Mouse (Mus musculus) cerebellum, adult 18-20 months (tissue): Measurements from ENCODE around the gene Ldlr.

Experiments used
- DNase-seq, 2 experiments: peaks; one replicate each; pipeline ENCODE4 v3.0.0; 2021

The Ldlr gene

DNA sequence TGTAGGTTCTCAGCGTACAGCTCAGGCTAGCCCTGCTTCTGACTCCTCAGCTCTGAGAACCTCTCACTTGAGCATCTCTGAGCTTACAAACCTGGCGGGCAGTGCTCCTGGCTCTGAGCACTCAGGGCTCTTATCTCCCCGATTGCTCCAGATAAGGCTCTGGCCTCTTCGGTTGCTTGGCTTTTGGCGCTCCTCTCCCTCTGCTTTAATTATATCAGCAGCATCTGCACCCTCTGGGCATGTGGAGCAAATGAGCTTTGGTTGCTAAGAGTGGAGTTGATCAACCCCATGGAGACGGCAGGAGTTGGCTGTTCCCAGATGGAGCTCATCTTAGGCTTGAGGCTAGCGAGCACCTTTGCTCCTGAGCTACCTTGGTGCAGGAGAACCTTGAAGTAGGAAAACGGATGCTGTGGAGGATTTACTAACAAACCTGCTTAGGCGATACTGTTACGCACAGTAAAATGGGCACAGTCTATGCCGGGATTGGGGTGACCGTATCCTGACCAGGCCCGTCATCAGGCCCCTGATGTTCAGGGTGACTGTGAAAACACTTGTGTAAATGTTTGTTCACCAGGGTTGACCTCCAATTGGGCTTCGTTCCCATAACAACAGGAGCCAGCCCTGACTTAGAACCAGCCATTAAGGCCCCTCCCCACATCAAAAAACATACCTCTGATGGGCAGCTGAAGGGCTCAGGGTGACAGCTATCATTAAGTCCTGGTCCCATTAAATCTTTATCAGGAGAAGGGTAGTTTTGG, 3.1 kb downstream of the Ldlr start:
- no peak for DNase-seq

GRCm38 (mm10) chr9:21728261-21728832, 5.1 kb downstream of the Ldlr start:
- DNase-seq = no peak

DNA sequence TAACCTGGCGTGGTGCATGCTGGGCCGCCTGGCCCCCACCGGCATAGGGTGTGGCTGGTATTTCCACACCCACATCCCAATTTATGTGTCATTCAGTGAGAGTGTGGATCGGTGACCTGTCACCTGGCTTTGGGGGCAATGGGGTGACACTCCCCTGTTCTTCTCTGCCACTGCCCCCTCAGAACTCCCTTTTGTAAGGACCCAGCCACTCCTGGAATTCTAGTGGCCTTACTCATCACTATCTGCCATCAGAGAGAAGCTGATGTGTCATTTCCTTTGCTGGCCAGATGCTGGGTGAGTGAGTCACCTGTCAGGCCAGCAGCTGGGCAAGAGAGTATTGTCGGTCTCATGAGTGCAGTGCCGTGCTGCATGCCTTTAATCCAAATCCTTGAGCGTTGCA, 6.0 kb downstream of the Ldlr start:
- DNase-seq = no peak

- DNase-seq = no peak
Measured at GRCm38 (mm10) chr9:21732288-21732687, 9.0 kb downstream of the Ldlr start.

GRCm38 (mm10) chr9:21733446-21733845, 10.2 kb downstream of the Ldlr start:
- no peak for DNase-seq

DNA sequence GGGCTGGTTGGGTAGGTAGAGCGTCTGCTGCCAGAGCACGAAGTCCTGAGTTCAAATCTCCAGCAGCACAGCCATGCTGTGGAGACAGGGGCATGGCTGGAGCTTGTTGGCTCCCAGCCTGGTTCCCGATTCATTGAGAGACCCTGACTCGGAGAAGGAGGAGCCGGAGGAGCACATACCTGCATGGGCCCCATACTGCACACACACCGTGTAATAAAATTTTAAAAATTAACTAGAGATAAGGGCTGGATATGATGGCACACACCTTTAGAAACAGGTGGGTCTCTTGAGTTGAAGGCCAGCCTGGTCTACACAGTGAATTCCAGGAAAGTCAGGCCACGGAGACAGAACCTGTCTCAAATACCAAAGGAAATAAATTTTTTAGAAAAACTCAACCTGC, 10.7 kb downstream of the Ldlr start:
- no peak for DNase-seq

DNA sequence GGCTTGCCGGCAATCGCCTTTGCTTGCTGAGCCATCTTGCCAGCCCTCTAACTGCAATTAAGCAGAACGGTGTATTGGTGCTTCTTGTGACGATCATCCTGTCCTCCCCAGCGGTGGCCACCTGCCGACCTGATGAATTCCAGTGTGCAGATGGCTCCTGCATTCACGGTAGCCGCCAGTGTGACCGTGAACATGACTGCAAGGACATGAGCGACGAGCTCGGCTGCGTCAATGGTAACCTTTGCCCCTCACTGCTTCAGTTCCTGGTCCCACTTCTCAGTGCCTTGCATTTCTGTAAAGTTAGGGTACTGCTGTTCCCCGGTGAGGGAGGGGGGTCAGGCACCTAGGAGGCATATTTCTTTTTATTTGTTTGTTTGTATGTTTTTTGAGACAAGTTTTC, 11.8 kb downstream of the Ldlr start:
- no peak for DNase-seq

DNA sequence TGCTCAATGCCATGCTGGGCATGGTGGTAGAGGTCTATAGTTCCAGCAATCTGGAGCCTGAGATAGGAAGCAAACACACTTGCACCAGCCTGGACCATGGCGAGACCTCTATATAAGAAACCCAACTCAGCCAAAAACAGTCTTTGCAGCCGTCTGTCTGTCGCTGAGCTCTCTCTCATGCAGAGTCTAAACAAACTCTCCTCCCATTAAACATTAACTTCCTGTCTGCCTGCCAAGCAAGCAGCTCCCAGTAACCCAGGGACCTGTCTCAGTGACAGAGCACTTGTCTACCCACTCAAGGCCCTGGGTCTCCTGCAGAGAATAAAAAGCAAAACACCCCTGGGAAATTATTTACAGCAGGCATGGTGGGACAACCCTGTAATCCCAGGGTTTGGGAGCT, 13.3 kb downstream of the Ldlr start:
- no peak for DNase-seq

- DNase-seq = no peak
Measured at GRCm38 (mm10) chr9:21737188-21737587, 13.9 kb downstream of the Ldlr start.

DNA sequence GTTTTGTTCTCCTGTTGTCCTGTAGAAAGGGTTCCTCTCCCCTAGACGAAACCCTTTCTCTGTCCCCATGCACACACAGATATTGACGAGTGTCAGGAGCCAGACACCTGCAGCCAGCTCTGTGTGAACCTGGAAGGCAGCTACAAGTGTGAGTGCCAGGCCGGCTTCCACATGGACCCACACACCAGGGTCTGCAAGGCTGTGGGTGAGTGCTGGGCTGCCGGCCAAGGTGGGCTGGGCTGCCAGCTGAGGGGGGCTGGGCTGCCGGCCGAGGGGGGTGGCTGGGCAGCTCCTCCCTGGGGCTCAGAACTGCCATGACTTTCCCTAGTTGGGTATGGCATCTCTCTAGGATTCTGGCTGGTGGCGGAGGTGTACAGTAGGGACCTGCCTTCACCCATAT, 15.5 kb downstream of the Ldlr start:
- DNase-seq = no peak

- DNase-seq = no peak
Measured at GRCm38 (mm10) chr9:21740427-21740826, 17.1 kb downstream of the Ldlr start.

- no peak for DNase-seq
Measured at GRCm38 (mm10) chr9:21741514-21741913, 18.2 kb downstream of the Ldlr start.

- DNase-seq = peak in 1 of 2 experiments; percentile 12
Measured at GRCm38 (mm10) chr9:21747238-21747774, 24.0 kb downstream of the Ldlr start.

DNA sequence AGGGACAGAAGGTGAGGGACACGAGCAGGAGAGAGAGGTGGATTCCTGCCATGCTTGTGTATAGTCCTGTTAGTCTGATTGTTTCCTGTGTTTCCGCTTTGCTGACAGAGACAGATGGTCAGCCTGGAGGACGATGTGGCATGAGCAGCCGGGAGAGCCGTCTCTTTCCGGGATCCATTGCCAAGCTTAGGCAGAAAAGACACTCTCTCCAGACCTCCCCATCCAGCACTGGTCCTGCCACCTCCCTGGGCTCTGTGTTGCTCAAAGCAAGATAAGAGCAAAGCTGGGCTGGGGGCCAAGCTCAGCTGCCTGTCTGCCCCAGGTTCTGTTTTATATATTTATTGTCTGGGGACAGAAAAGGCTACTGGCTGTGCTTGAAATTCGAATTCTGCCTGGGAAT, 24.8 kb downstream of the Ldlr start:
- DNase-seq = peak; percentile 92 to 97

DNA sequence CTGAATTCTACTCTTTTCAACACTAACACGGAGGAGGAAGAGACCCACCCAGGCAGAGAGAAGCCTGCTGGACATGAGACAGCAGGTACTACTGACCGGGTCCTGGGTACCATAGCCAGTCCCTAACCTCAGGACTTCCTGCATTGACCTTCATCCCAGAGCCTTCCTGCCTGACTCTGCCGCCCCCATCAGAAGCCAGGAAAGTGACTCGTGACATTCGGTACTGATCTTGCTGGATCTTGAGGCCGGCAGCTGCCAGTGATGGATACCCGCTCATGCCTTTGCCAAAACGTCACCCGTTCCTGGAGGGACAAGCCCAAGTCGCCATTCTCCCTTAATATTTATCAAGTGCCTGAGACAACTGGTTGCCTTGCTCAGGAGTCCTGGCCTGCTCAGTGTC, 25.2 kb downstream of the Ldlr start:
- peak; percentile 56 to 61 for DNase-seq

DNA sequence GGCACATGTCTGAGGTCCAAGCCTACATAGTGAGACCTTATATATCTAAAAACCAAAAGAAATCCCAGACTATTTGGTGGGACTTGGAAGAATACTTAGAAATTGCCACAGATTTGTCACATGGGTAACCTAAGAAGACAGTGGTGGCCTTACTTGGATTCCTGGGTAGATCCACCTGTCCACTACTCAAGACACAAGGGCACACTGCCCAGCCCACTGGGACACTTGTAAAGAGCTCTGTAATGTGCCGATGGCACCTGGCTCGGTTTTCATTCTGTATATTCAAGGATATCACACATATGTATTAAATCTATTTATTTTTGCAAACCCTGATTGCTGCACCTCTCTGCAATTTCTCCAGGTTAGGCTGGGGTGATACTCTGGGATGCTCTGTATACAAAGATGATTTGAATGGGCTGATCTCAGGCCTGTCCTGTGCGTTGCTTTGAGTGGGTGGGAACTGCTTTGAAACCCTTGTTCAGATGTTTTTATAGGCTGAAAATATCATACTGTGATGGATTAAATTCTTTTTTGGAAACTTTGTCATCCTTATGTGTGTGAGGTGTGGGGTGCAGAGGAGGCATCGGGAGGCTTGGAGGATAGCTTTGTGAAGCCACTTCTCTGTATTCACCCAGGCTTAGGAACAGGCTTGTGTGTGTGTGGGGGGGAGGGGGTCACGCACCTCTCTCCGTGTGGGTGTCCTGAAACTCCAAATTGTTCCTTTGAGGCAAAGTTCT, 26.3 kb downstream of the Ldlr start:
- DNase-seq = peak in 1 of 2 experiments; percentile 29

- no peak for DNase-seq
Measured at GRCm38 (mm10) chr9:21750370-21750769, 27.1 kb downstream of the Ldlr start.

DNA sequence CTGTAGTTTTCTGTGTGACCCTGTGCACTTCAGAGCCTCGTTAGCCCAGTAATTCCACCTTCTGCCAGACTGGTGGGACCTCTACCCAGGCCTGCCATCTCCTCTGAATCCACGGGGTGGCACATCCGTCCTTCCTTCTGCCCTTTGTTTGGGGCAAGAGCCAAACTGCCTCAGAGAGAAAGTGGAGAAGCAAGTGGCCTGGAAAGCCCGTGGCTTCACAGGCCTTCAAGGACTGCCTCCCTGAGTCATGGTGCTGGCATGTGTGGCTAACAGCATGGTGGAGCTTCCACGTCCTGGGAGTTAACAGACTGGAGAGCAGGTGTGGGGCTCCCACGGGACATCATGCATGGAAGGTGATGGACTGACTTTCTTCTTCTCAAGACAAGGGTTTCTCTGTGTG, 28.1 kb downstream of the Ldlr start:
- peak; percentile 49 to 55 for DNase-seq

DNA sequence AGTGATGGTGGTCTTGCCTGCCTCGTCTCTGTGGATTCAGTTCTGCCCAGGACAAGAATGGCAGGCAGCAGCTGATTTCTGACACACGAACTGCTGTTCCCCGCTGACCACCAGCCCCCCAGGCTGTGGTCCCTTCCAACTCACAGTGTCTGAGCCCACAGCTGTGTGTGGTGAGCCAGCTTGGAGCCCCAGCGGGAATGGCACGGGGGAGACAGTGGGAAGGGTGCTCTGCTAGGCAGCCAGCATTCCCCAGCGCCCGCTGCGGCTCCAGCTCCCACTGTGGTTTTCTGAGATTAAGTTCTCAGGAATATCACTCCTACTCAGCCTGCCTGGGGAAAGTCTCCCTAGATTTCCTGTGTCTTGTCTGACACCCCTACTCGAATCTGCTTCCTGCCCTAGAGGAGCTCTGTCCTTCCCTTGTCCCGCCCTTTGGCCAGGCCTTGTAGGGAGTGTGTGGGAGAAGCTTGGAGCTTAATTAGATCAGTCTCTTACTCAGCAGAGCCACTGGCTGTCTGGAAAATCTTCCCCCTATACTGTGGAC, 29.0 kb downstream of the Ldlr start:
- DNase-seq = peak in 1 of 2 experiments; percentile 19

DNA sequence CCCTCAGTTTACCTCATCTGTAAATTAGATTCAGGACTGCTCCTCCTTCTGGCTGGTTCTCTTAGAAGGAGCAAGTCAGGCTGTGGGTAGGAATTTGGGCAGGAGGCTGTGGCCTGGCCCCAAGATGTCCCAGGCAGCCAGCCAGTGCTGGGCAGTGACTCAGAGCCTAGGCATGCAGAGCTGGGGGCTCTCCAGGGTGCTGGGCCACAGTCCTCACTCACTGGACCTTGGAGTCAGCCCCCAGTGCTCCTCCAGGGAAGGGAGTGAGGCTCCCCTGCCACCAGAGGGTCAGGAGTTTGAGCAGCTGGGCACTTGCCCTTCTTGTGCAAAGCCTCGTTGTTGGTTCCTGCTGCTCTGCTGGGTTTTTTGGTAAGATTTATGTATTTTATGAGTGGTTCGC, 30.7 kb downstream of the Ldlr start:
- peak; percentile 85 for DNase-seq

- DNase-seq = no peak
Measured at GRCm38 (mm10) chr9:21754516-21755321, 31.4 kb downstream of the Ldlr start.
